Mouse (Mus musculus) kidney, postnatal 25 days (tissue): ENCODE data around the gene Adamts8.

ENCODE experiments used
- DNase-seq, 2 experiments: peaks; one replicate each; pipeline ENCODE4 v3.0.0; 2021; ENCODE audit warnings: mixed read lengths in 2 of 2

Adamts8 gene

GRCm38 (mm10) chr9:30942512-30943313, at the start of gene Adamts8:
Gene Adamts8, plus strand, starts transcription at chr9:30942562.
- peak in 1 of 2 experiments; percentile 46 for DNase-seq

GRCm38 (mm10) chr9:30895618-30896017, 46.7 kb upstream of the Adamts8 start:
- DNase-seq: peak; percentile 46 to 52

GRCm38 (mm10) chr9:30896752-30897151, 45.6 kb upstream of the Adamts8 start:
- peak; percentile 96 for DNase-seq

GRCm38 (mm10) chr9:30897169-30897568, 45.2 kb upstream of the Adamts8 start:
- DNase-seq: no peak

- DNase-seq: peak in 1 of 2 experiments; percentile 59
Observed at GRCm38 (mm10) chr9:30902152-30902551, 40.2 kb upstream of the Adamts8 start.

- peak in 1 of 2 experiments; percentile 21 for DNase-seq
Observed at GRCm38 (mm10) chr9:30902641-30903040, 39.7 kb upstream of the Adamts8 start.

GRCm38 (mm10) chr9:30903266-30903665, 39.1 kb upstream of the Adamts8 start:
- no peak for DNase-seq

GRCm38 (mm10) chr9:30905861-30906260, 36.5 kb upstream of the Adamts8 start:
- peak in 1 of 2 experiments; percentile 41 for DNase-seq

GRCm38 (mm10) chr9:30906426-30906825, 35.9 kb upstream of the Adamts8 start:
- no peak for DNase-seq

- no peak for DNase-seq
Observed at GRCm38 (mm10) chr9:30907677-30908295, 34.6 kb upstream of the Adamts8 start.

GRCm38 (mm10) chr9:30908296-30908690, 34.1 kb upstream of the Adamts8 start:
- no peak for DNase-seq

GRCm38 (mm10) chr9:30908973-30909372, 33.4 kb upstream of the Adamts8 start:
- peak; percentile 20 to 67 for DNase-seq

GRCm38 (mm10) chr9:30910491-30910890, 31.9 kb upstream of the Adamts8 start:
- no peak for DNase-seq

GRCm38 (mm10) chr9:30912161-30912560, 30.2 kb upstream of the Adamts8 start:
- peak; percentile 24 to 56 for DNase-seq

- peak; percentile 52 to 73 for DNase-seq
Observed at GRCm38 (mm10) chr9:30913429-30913828, 28.9 kb upstream of the Adamts8 start.

GRCm38 (mm10) chr9:30914241-30914640, 28.1 kb upstream of the Adamts8 start:
- no peak for DNase-seq

- peak; percentile 67 to 76 for DNase-seq
Observed at GRCm38 (mm10) chr9:30916266-30916968, 25.9 kb upstream of the Adamts8 start.

- peak; percentile 34 to 55 for DNase-seq
Observed at GRCm38 (mm10) chr9:30918466-30919356, 23.7 kb upstream of the Adamts8 start.

GRCm38 (mm10) chr9:30919686-30920085, 22.7 kb upstream of the Adamts8 start:
- peak; percentile 55 to 75 for DNase-seq

- DNase-seq: peak; percentile 52 to 72
Observed at GRCm38 (mm10) chr9:30920736-30921135, 21.6 kb upstream of the Adamts8 start.

GRCm38 (mm10) chr9:30921261-30922103, 20.9 kb upstream of the Adamts8 start:
- DNase-seq: no peak
